8 mouse cellular contexts compared by ENCODE assay signal in the genomic region with DNA sequence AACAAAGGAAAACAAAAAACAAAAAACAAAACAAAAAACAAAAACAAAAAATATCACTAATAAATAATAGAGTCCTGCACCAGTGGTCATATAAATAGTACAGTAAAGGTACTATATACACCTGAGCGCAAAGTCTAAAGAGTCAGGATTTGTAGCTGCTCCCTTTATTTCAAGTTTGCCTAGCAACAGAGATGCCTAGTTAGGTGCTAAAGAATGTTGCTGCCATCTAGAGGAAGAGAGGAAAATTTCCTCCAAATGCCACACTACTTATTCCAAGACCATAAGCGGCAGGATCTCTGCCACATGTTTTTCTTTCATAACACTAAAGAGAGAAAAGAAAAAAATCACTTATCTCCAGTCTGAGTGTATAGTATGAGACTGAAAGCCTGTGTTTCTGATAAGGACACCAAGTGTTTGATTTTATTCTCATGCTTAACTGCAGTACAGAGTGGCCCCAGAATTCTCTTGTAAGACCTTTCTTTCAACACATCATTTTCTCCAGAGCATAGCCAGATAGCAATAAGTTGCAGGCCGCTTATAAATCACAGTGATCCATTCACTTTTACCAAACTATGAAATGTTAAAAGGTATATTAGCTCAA. TPM values are rescaled to one million over a fixed set of nuclear protein-coding genes. Genes with fewer than 3 reads are reported as not detected.
DNase-seq lines count a peak whose midpoint lies in the region.

No protein-coding gene starts in this region.

- intact Hi-C loops in heart, postnatal 14 days (cut with DNase I): loop anchor here (1.0 to 10.0 kb wide), 6 partner anchors 173 to 845 kb away; no protein-coding TSS in a partner anchor

- peak; percentile 30 for DNase-seq in heart, adult 8-10 months (ENCODE audit: low spot score)
- DNase-seq in heart, postnatal 14 days: no peak
- peak; percentile 56 for DNase-seq in CD4-positive, CD25-positive, alpha-beta regulatory T cell, adult 2 months (ENCODE audit: low read depth, low spot score)
- peak; percentile 19 to 57 for DNase-seq in cerebellum, postnatal 10 days
- peak; percentile 13 for DNase-seq in kidney, postnatal 14 days
- DNase-seq in retina, postnatal 7 days (ENCODE audit: low read depth, low spot score): peak; percentile 48
- no peak for DNase-seq in urinary bladder, postnatal 36 days (ENCODE audit: low spot score in 2 of 2)
- no peak for DNase-seq in heart, adult 11 months

RNA-seq across cellular contexts. Expression of a gene that starts 16.8 kb away (rescaled TPM):
- total RNA-seq in heart, adult 8-10 months (2022): not detected
- total RNA-seq in heart, postnatal 14 days (2021): not detected

Comparison
In these comparisons a context has a peak if more than half of its experiments do, and no peak if none do; other contexts are left out.
1. DNase-seq: peak in heart, adult 8-10 months (single experiment), CD4-positive, CD25-positive, alpha-beta regulatory T cell, adult 2 months (single experiment), cerebellum, postnatal 10 days (2 of 2), kidney, postnatal 14 days (single experiment) and retina, postnatal 7 days (single experiment); none in heart, postnatal 14 days (0 of 2), urinary bladder, postnatal 36 days (0 of 2) and heart, adult 11 months (single experiment).